Mouse (Mus musculus) ES-Bruce4 (cell line): ENCODE measurements around the gene Esyt2.

Experiments used
- CTCF ChIP-seq: IDR thresholded peaks from one replicate; pipeline ENCODE4 v1.8.1; 2011; ENCODE audit warnings: low read depth, low read length
- POLR2A ChIP-seq: IDR thresholded peaks from one replicate; pipeline ENCODE4 v1.8.1; 2011; ENCODE audit warnings: low read length; ENCODE audit not compliant: insufficient read depth

- TF ChIP-seq POLR2A = no peak
- TF ChIP-seq CTCF = no peak
These were observed 32.8 kb downstream of the Esyt2 start for GRCm38 (mm10) chr12:116313816-116314215.
